Mouse (Mus musculus) CH12.LX (cell line): Measurements from ENCODE around the gene Uba2.

ENCODE experiments used
- CHD1 ChIP-seq: IDR thresholded peaks from 2 replicates; pipeline ENCODE4 v1.6.1; 2012; ENCODE audit warnings: low read depth, low read length, improper control_type of control experiment, inconsistent platforms
- CTCF ChIP-seq, 2 experiments: IDR thresholded peaks in 1 of 2; conservative IDR thresholded peaks in 1 of 2; 2 replicates each; pipeline ENCODE4 v1.5.1; 2011 to 2012; ENCODE audit warnings: low read depth in 2 of 2, low read length in 2 of 2, improper control_type of control experiment in 1 of 2, inconsistent platforms in 1 of 2, mild to moderate bottlenecking in 1 of 2, moderate library complexity in 1 of 2
- GABPA ChIP-seq: IDR thresholded peaks from 2 replicates; pipeline ENCODE4 v1.6.1; 2012; ENCODE audit warnings: low read depth, low read length, improper control_type of control experiment, inconsistent platforms; ENCODE audit not compliant: insufficient replicate concordance
- IRF4 ChIP-seq: IDR thresholded peaks from 2 replicates; pipeline ENCODE4 v1.6.1; 2014; ENCODE audit warnings: low read depth, mild to moderate bottlenecking, inconsistent platforms, low read length, improper control_type of control experiment
- MXI1 ChIP-seq: IDR thresholded peaks from 2 replicates; pipeline ENCODE4 v1.6.1; 2011; ENCODE audit warnings: mild to moderate bottlenecking, low read depth, low read length, improper control_type of control experiment
- MYC ChIP-seq: IDR thresholded peaks from 2 replicates; pipeline ENCODE4 v1.6.1; 2011; ENCODE audit warnings: low read depth, mild to moderate bottlenecking, improper control_type of control experiment, low read length
- NRF1 ChIP-seq: IDR thresholded peaks from 2 replicates; pipeline ENCODE4 v1.6.1; 2014; ENCODE audit warnings: low read depth, mild to moderate bottlenecking, inconsistent platforms, low read length, improper control_type of control experiment, moderate library complexity
- POLR2A ChIP-seq: IDR thresholded peaks from 2 replicates; pipeline ENCODE4 v1.6.1; 2011; ENCODE audit warnings: low read depth, mild to moderate bottlenecking, improper control_type of control experiment, low read length
- RCOR1 ChIP-seq: conservative IDR thresholded peaks from 2 replicates; pipeline ENCODE4 v1.6.1; 2012; ENCODE audit warnings: low read depth, mild to moderate bottlenecking, inconsistent platforms, low read length, improper control_type of control experiment
- SMC3 ChIP-seq: IDR thresholded peaks from 2 replicates; pipeline ENCODE4 v1.6.1; 2011; ENCODE audit warnings: low read depth, low read length, improper control_type of control experiment
- TCF12 ChIP-seq: IDR thresholded peaks from 2 replicates; pipeline ENCODE4 v1.6.1; 2014; ENCODE audit warnings: low read depth, mild to moderate bottlenecking, inconsistent platforms, low read length, improper control_type of control experiment

DNA sequence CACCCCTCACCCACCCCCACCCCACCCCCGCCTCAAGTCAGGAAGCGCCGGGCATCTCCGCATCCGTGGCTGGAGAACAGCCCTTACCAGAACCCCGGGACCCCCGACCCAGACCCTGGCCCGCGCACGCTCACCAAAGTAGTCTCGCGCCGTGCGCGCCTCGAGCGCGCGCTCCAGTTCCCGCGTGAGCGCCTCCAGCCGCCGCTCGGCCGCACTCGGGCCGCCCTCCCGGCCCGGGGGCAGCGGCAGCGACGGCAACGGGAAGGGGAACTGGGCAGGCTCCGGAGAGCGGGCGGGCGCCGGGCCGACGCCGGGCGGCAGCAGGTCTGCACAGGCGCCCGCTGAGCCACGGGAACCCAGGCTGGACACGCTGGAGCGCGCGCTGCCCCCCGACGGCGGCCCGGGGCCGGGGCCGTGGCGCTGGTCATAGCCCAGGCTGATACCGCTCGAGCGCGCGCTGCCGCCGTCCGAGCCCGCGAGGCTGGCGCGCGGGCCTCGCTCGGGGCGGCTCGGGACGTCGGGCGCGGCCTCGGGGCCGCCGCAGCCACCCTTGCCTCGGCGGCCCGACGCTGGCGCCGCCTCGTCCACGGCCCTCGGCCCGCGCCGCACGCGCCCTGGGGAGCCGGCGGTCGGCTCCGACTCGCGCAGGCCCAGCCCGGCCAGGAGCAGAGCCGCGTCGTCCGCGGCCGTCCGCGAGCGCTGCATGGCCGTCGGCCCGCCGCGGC lies 36.9 kb downstream of the Uba2 start:
- TF ChIP-seq RCOR1 (no peak), POLR2A (no peak), SMC3 (no peak), MYC (no peak), NRF1 (no peak), CTCF (conservative IDR thresholded peaks at IDR 0.05 in 1 of 2, IDR thresholded peaks at IDR 0.05 in 1 of 2; ENCODE audit: low read depth in 2 of 2, low read length in 2 of 2) (no peak), TCF12 (no peak), MXI1 (no peak), IRF4 (no peak), CHD1 (no peak), GABPA (no peak)
